Mouse (Mus musculus): ENCODE data around the gene Abca1. TPM values are rescaled to one million over a fixed set of nuclear protein-coding genes. Genes with fewer than 3 reads are reported as not detected.

Gene Abca1
- total RNA-seq, 2 experiments from 2014 or later: 20.3 to 25.1 TPM

DNA sequence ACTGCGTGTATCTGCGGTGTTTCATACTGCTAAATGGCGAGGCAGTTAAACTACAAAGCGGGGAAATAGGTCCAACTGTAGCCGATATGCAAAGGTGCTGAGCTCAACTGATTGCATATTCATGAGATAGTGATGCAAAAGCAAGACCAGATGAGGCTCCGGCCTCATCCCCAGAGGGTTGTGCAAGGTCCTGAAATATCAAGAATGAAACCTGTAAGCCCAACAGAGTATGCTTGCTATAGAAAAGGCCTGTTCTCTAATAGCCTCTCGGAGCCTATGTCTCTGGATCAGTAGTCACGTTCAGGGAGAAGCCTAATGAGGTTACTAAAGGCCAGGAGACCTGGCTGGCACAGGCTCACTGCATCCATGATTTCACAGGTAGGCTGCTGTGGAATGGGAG, 9.2 kb downstream of the Abca1 start:
- DNase-seq (ENCODE audit: extremely low spot score in 1 of 2, low spot score in 1 of 2): no peak

DNA sequence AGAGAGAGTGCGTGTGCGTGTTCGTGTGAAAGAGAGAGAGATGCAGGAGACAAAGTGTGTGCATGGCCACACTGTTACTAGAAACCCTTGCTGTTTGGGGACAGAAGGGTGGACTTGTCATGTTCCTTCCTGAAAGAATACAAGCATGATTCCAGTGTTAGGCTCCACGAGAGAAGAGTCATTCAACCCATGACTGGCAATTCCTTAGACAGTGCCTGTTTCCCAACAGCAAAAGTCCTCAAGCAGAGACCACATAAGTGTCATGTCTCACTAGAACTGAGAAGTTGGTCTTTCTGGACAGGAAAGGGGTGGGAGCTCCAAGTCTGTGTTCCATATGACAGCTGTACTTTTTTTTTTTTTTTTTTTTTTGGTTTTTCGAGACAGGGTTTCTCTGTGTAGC, 10.1 kb downstream of the Abca1 start:
- no peak for DNase-seq (ENCODE audit: extremely low spot score in 1 of 2, low spot score in 1 of 2)

DNA sequence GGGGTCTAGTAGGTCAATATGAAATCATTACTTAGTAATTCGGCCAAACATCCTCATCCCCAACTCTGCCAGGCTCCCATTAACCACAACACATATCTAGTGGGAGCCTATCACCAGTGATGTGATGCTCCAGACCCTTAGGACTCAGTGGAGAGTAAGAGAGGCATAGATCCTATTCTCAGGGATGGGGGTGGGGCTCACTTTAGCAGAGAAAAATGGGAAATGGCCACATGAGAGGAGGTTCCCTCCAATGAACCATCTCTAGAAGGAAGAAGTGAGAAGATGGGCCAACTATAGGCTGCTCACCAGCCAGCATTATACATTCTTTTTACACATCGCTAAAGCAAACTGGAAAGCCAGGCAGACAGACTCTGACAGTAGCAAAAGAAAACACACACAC, 10.9 kb downstream of the Abca1 start:
- DNase-seq (ENCODE audit: extremely low spot score in 1 of 2, low spot score in 1 of 2): no peak

DNA sequence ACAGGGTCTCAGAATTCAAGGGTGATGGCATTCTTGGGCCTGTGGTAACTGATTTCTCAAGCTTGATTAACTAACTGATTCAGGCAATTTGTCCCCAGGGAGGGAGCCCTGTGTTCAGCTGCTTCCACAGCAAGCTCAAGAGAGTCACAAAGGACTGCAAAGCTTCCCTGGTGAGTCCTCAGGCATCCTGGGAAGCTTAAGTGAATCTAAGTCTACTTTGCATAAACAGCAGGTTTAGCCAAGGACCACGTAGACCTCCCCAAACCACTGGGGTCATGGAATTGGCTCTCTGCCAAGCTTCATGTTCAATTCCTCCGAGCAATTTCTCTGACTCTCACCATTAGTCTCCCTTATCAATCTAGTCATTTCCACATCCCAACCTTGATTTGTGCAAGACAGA, 12.2 kb downstream of the Abca1 start:
- DNase-seq (ENCODE audit: extremely low spot score in 1 of 2, low spot score in 1 of 2): no peak

DNA sequence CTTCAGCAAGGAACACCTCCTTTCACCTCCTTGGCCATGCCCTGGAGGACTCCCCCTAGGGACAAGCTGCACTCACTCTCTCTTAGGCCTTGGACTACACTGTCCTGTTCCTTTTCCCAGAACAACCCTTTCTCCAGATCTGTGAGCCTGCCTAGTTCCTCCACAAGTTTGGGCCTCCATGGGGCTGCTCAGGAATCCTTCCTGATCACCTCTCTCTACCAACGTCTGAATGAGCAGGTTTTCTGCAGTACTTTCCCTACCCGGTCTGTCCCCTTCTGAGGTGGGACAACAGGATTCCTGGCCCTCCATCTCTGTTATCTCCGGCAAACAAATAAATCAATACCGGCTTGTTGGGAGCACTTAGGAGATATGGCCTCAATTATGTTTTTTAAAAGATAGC, 12.6 kb downstream of the Abca1 start:
- no peak for DNase-seq (ENCODE audit: extremely low spot score in 1 of 2, low spot score in 1 of 2)

DNA sequence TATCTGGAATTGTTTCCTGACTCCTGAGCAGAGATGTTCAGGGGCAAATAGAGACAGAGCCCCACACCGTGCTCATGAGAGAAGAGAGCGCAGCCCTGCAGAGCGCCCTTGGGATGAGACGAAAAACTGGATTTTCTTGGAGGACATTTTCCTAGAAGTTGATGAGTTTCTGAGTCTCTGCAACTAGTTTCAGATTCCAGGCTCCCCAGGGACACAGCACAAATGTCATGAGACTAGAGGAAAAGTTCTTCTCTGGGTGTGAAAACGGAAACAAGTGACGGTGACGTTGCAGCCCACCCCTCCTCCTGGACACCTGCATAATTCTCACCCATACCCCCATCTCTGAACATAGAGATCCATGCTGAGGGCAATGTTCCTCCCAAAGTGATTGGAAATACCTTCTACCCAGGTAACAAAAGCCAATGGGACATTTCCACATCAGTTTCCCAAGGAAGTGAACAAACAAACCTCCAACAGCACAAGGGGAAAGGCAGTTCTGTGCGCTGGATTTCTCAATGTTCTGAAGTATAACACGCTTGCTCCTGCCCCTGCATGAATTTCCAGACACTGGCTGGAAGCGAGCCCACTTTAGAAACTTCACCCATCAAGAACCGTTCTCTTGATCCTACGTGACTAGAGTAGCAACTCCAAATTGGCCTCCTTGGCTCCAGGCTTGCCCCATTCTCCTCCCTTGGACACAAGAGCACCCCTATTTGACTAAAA, 13.3 kb downstream of the Abca1 start:
- no peak for DNase-seq (ENCODE audit: extremely low spot score in 1 of 2, low spot score in 1 of 2)

DNA sequence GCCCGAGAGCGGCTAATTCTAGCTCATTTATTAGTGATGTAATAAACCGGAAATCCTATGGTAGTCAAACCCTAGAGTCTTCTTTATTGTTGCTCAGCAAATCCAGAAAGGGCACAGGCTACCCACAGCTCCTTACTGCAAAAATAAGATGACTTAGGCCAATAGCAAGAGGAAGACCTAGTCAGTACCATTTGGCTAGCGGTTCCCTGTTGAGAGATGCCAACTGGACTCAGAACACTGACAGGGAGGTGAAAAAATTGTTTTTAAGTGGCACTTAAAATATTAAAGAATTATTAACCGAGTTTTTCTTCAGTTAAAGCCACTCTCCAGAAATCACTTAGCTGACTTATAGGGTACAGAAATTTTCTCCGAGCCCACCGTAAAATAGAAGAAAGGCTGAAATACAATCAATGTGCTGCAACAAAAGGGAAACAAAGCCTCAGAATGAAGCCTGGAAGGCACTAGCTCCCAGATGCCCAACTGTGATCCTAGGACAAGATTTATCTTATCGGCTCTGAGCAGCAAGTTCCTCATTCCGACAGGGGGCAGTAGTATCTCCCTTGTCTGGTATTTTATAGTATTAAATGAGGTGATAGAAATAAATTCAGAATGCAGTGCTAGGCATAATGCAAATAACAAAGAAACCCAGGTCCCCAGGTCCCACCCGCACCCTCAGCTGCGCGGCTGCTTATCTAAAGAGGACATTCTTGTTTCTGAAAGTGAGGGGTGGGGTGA, 14.1 kb downstream of the Abca1 start:
- DNase-seq (ENCODE audit: extremely low spot score in 1 of 2, low spot score in 1 of 2): no peak

DNA sequence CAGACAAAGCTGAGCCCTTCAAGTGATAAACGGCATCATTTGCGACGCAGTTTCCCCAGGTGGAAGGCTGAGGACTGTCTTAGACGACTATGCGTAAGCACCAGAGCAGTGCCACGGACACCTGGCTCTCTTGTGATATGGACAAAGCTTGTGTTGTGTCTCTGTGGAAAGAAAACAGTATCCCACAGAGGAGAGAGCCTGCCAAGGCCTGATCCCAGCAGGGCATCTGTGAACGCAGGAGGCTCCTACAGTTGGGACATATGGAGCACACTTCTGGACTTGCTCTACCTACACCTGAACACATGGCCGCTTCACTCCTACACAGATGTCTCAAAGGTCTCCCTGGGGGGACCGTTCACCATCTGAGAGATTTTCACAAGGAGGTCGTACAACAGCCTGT, 15.1 kb downstream of the Abca1 start:
- no peak for DNase-seq (ENCODE audit: extremely low spot score in 1 of 2, low spot score in 1 of 2)

DNA sequence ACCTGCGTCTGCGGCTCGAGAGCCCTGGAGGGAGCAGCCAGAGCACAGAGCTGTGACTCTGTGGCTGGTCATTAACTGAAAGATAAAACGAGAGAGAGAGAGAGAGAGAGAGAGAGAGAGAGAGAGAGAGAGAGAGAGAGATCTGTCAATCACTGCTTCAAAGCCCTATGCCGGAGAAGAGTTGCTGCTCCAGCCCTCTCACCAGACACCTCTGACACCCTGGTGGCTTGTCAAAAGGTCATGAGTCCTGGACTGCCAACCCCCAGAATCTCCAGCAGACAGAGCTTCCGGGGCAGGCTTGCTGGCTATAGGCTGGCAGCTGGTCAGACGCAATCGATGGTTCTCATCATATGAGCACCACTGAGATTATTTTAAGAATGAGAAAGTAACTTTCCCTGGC, 15.7 kb downstream of the Abca1 start:
- DNase-seq (ENCODE audit: extremely low spot score in 1 of 2, low spot score in 1 of 2): no peak

DNA sequence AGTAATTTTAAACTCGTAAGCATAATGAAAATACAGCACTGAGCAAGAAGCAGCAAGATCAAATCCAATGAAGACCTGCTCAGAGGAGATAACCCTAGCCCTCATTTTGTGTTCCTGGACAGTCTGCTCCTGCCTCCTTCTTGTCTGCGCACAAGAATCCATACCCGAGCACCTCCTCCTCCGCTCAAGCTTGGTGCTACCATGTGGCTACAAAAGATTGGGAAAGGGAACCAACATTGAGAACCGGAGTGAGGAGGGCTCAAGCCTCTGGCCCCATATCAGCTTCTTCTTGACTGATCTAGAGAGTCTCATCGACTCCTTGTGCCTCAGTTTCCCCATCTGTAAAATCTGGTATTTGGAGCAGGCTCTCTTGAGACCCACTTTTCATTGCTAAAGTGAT, 19.0 kb downstream of the Abca1 start:
- no peak for DNase-seq (ENCODE audit: extremely low spot score in 1 of 2, low spot score in 1 of 2)

DNA sequence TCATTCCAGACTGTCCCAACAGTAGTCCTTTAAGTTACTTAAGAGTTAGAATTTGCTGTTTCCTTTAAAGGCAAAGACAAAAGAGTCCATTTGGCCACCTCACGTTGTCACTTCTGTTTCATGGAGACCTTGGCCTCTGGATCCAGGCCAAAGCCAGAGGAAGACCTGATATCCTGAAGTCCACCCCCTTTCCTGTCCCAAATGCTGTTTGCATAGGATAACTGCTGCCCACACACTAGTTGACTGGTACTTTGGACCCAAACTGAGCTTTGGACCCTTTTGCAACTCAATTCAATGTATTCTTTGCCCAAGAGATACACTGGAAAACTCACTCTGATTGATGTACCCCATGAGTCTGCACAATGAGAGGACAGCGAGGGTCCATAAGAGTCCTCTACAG, 20.2 kb downstream of the Abca1 start:
- no peak for DNase-seq (ENCODE audit: extremely low spot score in 1 of 2, low spot score in 1 of 2)

DNA sequence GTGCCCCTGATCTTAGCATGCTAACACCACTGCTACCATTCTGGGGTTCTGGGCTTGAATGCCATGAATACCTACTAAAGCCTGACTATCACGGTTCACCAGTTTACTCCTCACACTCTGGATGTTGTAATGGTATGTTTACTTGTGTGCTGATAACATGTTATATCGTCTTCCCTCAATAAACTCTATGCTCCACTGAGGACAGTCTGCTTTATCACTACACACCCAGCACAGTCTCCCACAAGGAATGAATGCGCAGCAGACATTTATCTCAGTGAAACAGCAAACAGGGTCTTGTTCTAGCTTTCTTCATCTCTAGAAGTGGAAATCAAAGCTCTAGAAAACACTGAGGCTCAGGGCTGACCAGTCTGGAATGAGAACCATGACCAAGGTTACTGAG, 20.7 kb downstream of the Abca1 start:
- DNase-seq (ENCODE audit: extremely low spot score in 1 of 2, low spot score in 1 of 2): no peak

DNA sequence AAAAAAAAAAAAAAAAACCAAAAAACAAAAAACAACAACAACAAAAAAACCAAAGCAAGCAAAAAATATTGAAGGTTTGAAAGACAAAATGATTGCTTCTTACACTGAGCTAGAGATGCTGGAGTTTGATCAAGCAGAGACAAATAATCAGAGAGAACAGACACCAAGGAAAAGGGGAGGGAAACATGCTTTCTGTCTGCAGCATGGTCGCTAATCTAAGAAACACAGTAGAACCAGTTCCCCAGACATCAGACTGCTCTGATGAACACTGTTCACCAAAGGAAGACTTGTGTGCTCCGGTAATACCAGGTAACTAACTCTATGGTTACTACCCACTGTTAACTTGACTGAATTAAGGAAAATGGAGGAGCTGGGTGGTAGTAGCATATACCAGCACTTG, 22.6 kb downstream of the Abca1 start:
- DNase-seq (ENCODE audit: extremely low spot score in 1 of 2, low spot score in 1 of 2): no peak

DNA sequence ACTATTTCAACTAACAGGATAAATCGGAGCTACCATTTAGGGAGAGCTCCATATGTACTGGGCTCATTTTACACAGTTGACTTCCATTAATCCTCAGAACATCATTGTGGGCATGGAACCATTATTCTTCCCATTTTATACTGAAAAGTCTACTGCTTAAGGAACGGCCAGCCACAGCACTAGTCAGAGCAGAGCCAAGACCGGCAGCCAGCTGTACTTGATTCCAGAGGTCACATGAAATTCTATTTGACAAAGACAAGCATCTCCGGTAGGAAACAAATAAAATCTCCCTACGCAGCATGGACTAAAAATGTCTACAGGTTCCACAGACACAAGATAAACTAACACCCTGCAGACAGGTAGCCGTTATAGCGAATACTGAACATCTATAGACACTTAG, 24.9 kb downstream of the Abca1 start:
- DNase-seq (ENCODE audit: extremely low spot score in 1 of 2, low spot score in 1 of 2): no peak

DNA sequence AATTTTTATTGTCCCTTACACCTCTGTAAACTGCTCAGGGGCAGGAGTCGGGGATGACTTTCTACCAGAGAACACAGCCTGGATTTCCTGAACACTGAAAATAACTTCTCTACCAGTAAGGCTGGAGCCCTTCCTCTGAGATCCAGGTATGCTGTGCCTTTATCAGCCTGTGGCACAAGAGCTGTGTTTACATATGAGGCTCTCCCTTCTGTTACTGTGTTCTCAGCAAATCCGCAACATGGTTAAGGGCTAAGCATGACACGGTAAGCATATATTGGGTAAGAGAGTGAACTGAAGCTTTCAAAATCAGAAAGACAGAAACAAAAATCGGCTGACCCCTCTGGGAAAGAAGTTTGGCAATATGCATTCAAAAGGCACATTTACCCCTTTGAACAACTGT, 25.7 kb downstream of the Abca1 start:
- DNase-seq (ENCODE audit: extremely low spot score in 1 of 2, low spot score in 1 of 2): no peak

DNA sequence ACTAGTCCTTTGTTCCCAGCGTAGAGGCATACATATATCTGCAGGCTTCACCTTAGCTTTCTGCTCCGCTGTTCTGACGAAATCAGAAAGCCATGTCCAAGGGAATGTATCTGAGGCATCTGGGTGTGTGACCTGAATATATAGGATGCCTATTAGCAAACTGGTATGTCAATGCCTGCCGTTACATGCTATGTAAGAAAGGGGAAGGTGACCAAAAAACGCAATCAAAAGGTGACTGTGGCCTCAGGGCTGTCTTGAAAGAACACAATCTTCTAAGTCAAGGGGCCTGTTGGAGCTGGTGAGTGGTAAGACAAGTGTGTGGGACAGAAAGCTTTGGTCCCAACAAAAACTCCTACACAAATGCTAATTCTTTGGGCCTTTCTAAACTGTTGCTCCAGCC, 28.2 kb downstream of the Abca1 start:
- DNase-seq (ENCODE audit: extremely low spot score in 1 of 2, low spot score in 1 of 2): no peak

DNA sequence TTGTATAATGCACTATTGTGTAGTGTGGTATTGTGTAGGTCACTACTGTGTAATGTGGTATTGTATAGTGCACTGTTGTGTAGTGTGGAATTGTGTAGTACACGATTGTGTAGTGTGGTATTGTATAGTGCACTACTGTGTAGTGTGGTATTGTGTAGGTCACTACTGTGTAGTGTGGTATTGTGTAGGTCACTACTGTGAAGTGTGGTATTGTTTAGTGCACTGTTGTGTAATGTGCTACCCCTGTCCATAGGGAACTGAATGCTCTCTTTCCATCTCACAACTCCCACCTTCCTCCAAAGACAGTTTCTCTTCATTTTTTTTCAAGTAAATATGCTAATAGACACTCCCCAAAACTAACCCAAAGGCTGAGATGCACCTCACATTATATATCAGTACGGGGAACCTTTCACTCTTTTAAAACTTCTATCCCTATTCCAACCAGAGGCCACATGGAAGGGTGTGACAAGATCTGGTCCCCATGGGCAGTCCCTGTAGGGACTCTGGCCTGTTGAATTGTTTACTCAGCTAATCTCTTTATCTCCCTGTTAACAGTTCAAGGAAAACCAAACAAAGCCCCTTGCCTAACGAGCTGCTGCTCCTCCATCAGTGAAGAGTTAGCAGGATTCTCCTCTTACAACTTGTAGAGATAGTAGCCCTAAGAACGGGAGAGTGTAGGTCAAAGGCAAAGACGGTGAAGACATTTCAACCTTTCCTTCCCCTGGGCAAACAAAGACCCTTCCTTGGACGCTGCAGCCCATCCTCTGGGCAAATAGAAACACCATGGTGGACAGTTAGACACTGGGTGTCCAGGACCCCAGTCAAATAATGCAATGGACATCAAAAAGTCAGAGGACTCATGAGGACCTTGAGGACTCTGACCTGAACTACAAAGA, 28.8 kb downstream of the Abca1 start:
- no peak for DNase-seq (ENCODE audit: extremely low spot score in 1 of 2, low spot score in 1 of 2)

DNA sequence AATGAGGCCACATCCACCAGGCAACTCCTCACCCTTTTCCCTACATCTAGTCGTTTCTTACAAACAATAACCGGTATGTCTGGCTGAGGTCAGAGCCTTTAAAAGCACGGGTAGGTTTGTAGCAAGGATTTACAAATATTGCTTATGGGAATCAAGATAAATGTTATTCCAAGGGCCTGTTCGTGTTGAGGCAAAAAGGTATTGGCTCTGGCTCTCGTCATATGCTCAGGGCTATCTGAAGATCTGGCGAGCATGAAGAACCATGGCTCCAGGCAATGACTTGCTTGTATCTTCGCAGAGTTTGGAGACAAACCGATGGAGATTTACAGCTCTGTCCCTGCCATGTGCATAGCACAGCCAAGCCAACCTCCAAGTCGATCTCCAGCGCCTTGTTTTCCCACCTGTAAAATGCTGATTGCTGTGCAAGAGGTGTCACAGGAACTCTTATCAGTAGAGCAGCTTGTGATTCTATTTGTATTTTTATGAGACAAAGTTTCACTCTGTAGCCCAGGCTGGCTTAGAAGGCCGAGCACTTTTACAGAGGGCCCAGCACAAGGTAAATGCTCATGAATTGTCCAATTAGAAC, 29.9 kb downstream of the Abca1 start:
- no peak for DNase-seq (ENCODE audit: extremely low spot score in 1 of 2, low spot score in 1 of 2)

DNA sequence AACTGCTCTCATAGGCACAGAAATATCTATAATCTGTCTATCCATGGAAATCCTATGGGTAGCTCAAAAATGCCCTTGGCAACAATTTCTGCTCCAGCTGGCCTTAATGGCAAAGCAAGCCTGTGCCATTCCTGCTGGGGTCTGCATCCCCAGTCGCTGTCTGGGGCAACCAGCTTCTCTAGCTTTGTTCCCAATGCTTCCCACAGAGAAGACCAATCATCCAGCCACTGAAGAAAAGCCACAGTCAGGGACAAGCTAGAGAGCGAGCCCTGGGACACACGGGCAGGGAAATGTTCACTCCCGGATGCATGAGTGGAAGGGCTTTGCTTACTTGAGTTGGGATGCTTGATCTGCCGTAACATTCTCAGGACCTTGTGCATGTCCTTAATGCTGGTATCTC, 32.4 kb downstream of the Abca1 start:
- no peak for DNase-seq (ENCODE audit: extremely low spot score in 1 of 2, low spot score in 1 of 2)

DNA sequence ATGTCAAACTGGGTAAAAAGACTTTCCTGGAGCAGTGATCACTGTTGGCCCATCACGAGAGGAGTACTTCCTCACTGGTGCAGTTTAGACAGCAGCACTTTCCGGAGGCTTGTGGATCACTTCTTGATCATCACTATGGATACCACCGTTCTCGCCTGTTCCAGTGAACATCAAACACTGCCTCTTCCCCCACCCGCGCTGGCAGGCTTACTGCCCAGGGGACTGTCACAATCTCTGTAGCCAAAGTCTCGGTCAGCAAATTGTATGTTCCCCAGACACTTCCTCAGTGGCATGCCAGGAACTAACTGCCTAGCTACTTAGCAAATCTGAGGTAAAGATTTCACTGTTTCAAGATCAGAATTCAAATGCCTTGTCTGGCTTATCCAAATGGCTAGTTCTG, 32.9 kb downstream of the Abca1 start:
- DNase-seq (ENCODE audit: extremely low spot score in 1 of 2, low spot score in 1 of 2): no peak

Measured in layer of hippocampus, postnatal 25 days (tissue).